Mouse (Mus musculus): ENCODE results near the gene Cbr2.

- no peak for TF ChIP-seq POLR2A (IDR thresholded peaks at IDR 0.05; ENCODE audit: low read depth, low read length)
- TF ChIP-seq CTCF (IDR thresholded peaks at IDR 0.05; ENCODE audit: borderline replicate concordance, insufficient read depth, low read length): peak; percentile 100
Measured at GRCm38 (mm10) chr11:120775774-120776469, 44.0 kb upstream of the Cbr2 start.
